Mouse (Mus musculus) frontal cortex, postnatal 10 days (tissue): ENCODE measurements around the gene Vmn2r31.
"Not testable (repeated sequence)": the region's sequence is repeated elsewhere in the genome, so short reads cannot be mapped to it uniquely, and the experiment has no call there.

Source experiments
- DNase-seq, 2 experiments: peaks; one replicate each; pipeline ENCODE4 v3.0.0; 2022; ENCODE audit warnings: low spot score in 2 of 2, mixed read lengths in 1 of 2

Vmn2r31 gene

GRCm38 (mm10) chr7:7399603-7400002 lies at the start of gene Vmn2r31:
Vmn2r31 (minus strand) TSS chr7:7399703.
- not testable (repeated sequence) for DNase-seq

GRCm38 (mm10) chr7:7374431-7374830 lies 25.1 kb downstream of the Vmn2r31 start, which contains the start of gene Gm45783:
Gm45783 (minus strand) TSS chr7:7374573.
- DNase-seq, result not testable (repeated sequence)

GRCm38 (mm10) chr7:7337509-7337908 lies 62.0 kb downstream of the Vmn2r31 start, which contains the start of gene Vmn2r30:
Vmn2r30 (minus strand) TSS chr7:7337609.
- not testable (repeated sequence) for DNase-seq
